Mouse (Mus musculus): Measurements from ENCODE around the gene Gm20388.

DNA sequence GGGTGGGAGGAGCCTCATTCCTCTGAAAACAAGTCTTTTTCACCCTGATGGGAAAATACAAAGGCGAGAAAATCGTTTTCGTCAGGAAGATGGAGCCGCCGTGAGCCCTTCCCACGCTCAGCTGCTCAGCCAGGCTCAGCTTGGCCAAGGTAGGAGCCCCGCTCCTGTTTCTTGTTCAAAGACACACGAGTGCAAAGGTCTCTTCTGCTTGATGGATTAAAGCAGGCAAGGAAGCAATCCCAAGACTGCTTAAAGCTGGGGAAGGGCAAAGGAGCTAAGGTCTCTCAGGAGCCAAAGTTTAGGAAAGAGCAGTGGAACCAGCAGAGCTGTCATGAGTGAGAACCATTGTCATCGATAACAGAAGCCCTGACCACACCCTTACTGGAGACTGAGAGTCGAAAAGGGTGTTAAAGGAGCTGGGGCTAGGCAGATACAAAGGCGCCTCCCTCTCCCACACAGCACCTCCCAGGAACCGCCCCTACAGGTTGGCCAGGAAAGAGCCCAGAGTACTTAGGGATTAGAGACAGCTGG lies 3809.9 kb downstream of the Gm20388 start:
- no peak for TF ChIP-seq EP300 (IDR thresholded peaks at IDR 0.05; ENCODE audit: low read depth)
- TF ChIP-seq CTCF (IDR thresholded peaks at IDR 0.05; ENCODE audit: low read depth) = no peak
